Mouse (Mus musculus) liver, adult 2 months (tissue): ENCODE measurements around the gene Synpo2.

Experiments
- CTCF ChIP-seq: fragments of 200-500 bp; IDR thresholded peaks from 2 replicates; pipeline ENCODE4 v1.5.1; 2011; ENCODE audit warnings: low read depth, low read length, control low read depth
- POLR2A ChIP-seq: fragments of 200-500 bp; IDR thresholded peaks from 2 replicates; pipeline ENCODE4 v1.6.1; 2011; ENCODE audit warnings: low read length, control low read depth; ENCODE audit not compliant: insufficient read depth; ENCODE audit errors: extremely low read depth

GRCm38 (mm10) chr3:123285649-123286048, 49.7 kb upstream of the Synpo2 start:
- TF ChIP-seq CTCF (no peak), POLR2A (no peak)
